Mouse (Mus musculus) embryonic stem cell, embryonic (primary cell): ENCODE data around the gene Bmp5.
"Not testable (repeated sequence)": the region's sequence is repeated elsewhere in the genome, so short reads cannot be mapped to it uniquely, and the experiment has no call there.

ENCODE experiments used
- CTCF ChIA-PET, 4 experiments: fragments of 300-600 bp in 2 of 4; fragments of 350-600 bp in 2 of 4; sonication (Branson Sonifier 250); formaldehyde crosslinking; loops; one replicate each; lab custom pipeline; 2022; ENCODE audit warnings: inconsistent platforms in 2 of 4; lab: Charles Lee
- POLR2A ChIA-PET, 4 experiments: fragments of 300-600 bp in 2 of 4; fragments of 350-600 bp in 2 of 4; sonication (Branson Sonifier 250); formaldehyde crosslinking; loops; one replicate each; lab custom pipeline; 2022; ENCODE audit warnings: antibody characterized with exemption in 4 of 4, inconsistent platforms in 1 of 4; lab: Charles Lee

Bmp5 gene

DNA sequence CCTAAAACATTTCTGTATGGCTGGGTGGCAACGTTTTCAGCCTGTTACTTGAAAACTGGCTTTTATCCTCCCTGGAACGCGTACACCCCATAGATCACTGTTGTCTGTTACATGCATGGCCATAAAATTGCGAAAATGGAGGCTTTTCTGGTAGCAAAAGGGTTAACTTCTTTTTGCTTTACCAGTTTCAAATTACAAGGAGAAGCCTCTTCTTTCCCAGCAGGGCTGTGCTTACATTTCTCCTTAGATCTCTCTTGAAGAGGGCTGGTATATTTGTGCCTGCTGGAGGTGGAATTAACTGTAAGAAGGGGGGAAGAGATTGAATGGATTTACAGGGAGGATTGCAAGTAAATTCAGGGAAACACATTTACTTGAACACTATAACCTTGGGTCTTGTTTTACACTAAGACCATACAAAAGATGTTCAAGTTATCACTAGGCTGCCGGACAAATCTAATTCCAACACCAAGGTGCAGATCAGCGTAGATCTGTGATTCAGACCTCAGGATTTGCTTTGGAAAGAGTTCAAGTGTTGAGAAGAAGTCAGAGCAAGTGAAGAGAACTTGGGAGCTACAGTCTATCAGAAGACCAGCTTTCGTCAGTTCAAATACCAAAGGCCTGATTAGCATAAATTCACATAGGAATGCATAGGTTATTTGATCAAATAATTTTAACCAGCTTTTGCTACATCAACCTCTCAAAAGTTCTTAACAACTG lies at the start of gene Bmp5:
Bmp5 (plus strand) TSS at position 236 of the 717 bp plus-strand sequence.
- ChIA-PET POLR2A (no interaction called here), CTCF (no interaction called here)

DNA sequence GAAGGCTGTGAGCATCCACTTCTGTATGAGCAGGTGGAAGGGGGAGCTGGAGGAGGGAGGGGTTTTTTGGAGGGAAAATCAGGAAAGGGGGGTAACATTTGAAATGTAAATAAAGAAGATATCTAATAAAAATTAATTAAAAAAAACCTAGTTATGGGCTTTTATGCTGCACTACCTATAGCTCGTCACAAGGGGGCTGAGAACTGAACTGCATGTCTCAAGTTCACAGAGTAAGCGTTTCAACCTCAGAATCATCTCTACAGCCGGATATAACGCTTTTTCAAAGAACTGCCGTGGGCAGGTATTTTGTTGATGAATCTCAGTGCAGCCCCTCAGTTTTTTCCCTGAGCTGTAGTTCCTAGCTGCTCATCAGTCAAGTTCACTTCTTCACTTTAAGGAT lies 15.1 kb upstream of the Bmp5 start:
- ChIA-PET POLR2A (interaction anchor here in 1 of 4 experiments (0.6 kb wide), 1 partner anchor 308 kb away, joined by 3 read pairs; no protein-coding TSS in a partner anchor), CTCF (interaction anchor here in 3 of 4 experiments (0.5 to 1.6 kb wide), 6 partner anchors 19 to 477 kb away, joined by 3 to 8 read pairs (median 4); no protein-coding TSS in a partner anchor)

DNA sequence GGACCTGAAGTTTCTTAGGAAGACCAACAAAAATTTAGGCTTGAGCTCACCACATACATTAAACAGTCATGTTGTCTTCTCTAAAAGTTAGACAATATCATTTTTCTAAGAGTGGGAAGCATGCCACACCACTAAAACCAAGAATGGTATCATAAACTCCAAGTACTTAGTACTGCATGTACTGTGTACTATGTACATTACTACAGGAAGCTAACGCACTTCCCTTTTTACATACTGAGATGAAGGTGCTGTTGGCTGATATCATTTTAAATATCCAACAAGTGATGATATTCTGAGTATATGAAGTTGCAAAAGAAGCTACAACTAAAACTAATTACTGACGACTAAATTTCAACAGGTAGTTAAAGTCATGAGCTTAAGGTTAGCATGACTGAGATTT lies 13.6 kb upstream of the Bmp5 start:
- ChIA-PET CTCF (interaction anchor here in 1 of 4 experiments (1.4 to 1.6 kb wide), 2 partner anchors 361 to 475 kb away, joined by 3 to 7 read pairs; no protein-coding TSS in a partner anchor), POLR2A (interaction anchor here in 2 of 4 experiments (0.7 kb wide), 2 partner anchors 361 to 490 kb away, joined by 4 to 6 read pairs; no protein-coding TSS in a partner anchor)

DNA sequence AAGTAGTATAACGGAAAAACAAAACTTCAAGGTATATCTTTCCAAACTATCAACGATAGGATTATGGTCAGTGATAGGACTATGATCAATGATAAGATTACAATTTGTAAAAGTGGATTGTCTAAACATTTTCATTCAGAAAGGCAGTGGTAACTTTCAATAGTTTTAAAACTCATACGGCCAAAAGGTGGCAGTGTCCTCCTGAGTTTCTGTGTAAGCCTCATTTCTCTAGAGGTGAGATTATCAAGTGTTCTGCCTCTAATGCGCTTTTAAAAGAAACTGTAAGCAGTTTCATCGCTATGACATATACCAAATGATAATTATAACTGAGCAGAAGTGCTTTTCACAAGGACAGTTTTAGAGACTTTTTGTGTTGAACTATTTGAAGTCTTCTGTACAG lies 12.7 kb upstream of the Bmp5 start:
- CTCF ChIA-PET = no interaction called here
- POLR2A ChIA-PET = no interaction called here

DNA sequence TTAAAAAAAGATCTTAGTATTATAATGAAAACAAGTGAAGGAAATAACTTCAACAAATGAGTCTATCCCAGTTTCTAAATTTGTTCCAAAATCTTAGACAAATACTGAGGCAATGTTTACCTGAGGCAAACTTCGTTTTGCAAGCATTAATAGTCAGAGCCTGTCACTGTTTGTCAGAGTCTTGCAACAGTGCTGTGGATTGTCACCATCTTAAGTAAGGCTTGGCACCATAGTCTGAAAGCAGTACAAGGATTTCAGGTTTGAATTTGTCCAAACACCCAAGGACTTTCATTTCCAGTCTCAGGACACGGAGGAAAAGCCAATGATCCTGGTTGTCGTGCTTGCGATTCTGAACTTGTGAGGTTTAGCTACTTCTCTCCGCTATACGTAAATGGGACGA lies 10.4 kb upstream of the Bmp5 start:
- CTCF ChIA-PET = no interaction called here
- POLR2A ChIA-PET = no interaction called here

DNA sequence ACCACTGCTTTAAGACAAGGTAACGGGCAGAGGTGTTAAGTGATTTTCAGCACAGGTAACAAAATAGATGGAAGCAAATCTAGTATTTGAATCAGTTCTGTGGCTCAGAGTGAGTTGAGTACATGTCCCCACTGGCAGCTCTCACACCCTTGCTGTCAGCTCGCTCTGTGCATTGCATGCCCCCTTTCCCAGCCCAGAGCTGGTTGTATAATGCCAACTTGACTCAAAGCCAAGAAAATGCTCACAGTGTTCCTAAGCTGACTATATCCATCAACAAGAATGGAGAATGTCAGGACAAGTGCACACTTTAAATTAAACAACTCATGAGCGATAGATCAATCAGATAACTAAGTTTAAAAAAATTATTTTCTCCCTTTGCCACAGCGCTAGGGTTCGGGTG lies 8.6 kb upstream of the Bmp5 start:
- ChIA-PET POLR2A (no interaction called here), CTCF (no interaction called here)

DNA sequence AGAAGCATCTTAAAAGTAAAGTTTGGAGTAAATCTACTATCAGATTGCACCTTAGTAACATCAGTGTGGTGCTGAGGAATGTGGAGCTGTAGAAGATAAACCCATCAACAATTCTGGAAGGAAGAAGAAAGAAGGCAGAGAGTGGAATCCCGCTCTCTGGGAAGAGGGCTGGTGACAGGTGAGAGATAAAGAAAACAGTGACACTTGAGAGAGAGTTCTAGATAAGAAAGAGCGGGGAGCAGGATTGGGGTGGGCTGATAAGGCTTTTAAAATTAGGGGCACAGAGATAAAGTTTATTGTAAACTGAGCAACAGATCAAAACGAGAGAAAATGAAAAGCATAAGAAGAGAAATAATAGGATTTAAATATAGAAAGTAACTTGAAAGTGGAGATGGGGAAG lies 6.1 kb upstream of the Bmp5 start:
- CTCF ChIA-PET = interaction anchor here in 1 of 4 experiments (0.5 kb wide), 1 partner anchor 961 kb away, joined by 7 read pairs; no protein-coding TSS in a partner anchor
- POLR2A ChIA-PET = no interaction called here

DNA sequence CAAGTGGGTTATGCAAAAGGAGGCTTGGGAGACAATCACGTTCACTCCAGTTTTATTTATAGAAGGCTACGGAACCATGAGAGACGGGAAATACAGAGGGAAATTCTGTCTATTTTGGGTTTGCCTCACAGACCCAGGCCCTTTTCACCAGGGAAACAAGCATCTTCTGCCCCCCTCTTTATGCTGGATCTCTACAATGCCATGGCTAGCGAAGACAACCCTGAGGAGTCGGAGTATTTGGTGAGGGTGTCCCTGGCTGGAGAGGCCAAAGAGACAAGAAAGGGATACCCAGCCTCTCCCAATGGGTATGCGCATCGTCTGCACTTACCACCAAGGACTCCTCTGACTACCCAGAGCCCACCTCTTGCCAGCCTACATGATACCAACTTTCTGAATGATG lies 989 bp downstream of the Bmp5 start:
- ChIA-PET CTCF (no interaction called here), POLR2A (no interaction called here)

DNA sequence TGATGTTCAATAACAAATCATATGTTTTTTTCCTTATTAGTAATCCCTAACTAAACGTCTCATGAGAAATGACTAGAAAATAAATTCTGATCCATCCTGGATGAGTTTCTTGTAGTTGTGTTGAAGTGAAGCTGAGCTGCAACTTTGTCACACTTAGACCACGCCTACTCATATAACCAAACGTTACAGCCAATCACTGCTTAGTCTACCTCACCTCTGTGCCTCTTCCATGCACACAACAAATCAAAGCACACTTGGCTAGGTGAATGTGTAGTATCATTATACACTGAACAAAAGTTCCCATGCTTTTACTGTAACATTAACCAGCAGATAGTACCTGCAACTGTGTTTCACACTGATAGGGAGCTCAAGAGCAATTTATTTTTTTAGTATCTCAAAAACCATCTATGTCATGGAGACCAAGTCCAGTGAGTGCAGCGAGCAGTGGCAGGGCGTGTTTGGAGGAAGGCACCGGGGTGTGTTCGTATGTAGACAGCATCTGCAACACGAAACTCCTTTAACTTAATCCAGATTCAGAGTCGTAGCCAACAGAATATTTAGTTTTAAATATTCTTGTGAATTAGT lies 3.7 kb downstream of the Bmp5 start:
- POLR2A ChIA-PET = no interaction called here
- CTCF ChIA-PET = interaction anchor here in 1 of 4 experiments (1.0 kb wide), 1 partner anchor 19 kb away, joined by 3 read pairs; no protein-coding TSS in a partner anchor

DNA sequence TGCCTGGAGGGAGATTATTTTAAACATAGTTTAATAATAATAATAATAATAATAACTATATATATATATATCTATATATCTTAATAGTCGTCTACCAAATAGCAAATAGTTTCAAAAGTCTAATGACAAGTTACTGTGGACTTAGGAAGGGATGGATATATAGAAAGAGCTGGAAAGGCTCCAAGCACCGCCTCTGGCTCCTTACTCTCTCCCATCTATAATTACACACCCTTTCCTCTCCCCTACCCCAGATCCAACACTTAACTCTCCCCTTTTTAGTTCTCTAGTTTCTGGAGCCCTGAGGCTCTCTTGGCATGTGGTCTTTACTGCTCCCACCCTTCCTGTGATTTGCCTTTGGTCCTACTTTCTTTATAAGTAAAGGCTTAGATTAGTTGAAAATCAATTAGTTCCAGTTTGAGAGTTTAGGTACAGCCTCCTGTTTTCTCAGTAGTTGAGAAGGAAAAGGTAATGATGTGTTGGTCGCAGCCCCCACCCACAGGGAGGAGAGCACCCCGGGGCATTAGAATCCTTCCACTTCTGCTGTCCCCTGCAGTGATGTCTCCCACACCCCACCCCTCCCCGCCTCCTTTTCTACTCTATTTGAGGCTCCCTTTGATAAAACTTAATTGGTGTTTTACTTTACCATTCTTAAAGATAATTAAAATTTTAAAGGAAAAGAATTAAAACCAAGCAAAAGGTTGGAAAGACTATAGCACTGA lies 5.6 kb downstream of the Bmp5 start:
- ChIA-PET CTCF (interaction anchor here in 1 of 4 experiments (0.6 kb wide), 1 partner anchor 1599 kb away, joined by 4 read pairs; no protein-coding TSS in a partner anchor), POLR2A (no interaction called here)

DNA sequence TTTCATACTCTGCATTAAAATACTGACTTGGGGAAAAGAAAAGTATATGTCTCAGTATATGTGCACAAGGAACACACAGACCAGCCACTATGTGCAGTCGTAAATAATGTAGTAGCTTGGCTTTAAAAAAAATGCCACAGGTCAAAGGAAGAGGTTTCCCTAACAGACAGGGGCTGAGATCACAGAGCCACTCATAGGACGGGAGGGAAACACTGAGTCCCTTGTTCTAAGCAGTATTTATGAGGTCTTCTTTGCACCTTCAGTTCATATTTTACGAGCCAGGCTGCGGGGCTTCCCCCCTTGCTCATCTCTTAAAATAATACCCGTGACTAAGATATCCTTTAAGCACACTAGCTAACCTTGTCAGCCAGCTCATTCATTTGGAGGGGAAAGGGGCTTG lies 6.4 kb downstream of the Bmp5 start:
- CTCF ChIA-PET = interaction anchor here in 1 of 4 experiments (0.8 kb wide), 1 partner anchor 22 kb away, joined by 3 read pairs; no protein-coding TSS in a partner anchor
- POLR2A ChIA-PET = interaction anchor here in 1 of 4 experiments (0.5 kb wide), 1 partner anchor 46 kb away, joined by 3 read pairs; no protein-coding TSS in a partner anchor

DNA sequence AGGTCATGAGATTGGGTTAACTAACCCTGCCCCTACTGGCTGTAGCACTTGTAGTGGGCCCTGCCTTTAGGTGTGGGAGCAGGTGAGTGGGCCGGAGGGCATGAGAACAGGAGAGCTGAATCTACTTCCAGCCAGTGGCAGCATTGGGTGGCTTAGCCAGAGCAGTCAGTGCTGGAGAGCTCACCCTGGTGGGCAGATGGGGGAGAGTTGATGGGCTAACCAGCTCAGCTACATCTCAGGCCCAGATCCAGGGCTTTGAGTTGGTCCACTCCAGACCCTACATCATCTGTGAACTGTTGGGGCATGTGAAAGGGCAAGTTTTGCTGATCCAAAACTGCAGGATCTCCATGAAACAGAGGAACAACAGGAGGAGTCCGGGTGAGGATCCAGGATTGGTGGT lies 8.4 kb downstream of the Bmp5 start:
- ChIA-PET CTCF (interaction anchor here in 1 of 4 experiments (0.7 kb wide), 1 partner anchor 581 kb away, joined by 3 read pairs; no protein-coding TSS in a partner anchor), POLR2A (no interaction called here)

DNA sequence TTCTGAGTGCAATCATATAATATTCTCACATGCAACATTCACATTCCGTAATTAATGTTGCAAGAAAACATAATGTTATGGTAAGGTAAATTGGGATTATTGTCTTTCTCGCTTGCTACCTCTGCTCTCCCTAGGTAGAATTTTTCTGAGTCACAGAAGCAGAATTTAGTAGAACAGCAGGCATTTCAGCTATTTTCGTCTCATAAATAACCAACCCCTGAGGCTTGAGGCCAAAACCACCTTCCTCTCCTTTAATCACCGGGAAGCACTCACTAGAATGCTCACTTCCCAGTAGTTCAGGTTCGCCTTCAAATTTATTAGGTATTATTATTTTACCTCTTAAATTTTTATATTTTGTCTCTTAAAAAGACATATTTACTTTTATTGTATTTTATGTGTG lies 10.8 kb downstream of the Bmp5 start:
- POLR2A ChIA-PET = no interaction called here
- CTCF ChIA-PET = no interaction called here

DNA sequence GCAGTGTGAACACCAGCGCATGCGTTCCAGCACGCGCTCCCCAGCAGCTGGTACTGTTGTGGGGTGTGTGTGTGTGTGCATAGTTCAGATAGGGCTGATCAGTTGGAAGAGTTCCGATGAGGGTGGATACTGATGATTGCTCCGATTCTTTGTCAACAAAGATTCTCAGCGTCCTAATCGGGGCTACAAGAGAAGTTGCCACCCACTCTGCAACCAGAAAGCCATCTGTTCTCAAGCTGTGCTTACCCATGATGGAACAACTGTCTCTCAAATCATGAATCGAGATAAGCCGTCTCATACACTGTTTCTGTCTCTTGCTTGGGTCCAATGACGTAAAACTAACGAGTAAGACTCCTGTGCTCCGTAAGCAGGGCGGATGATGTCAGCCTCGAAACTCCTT lies 12.0 kb downstream of the Bmp5 start:
- POLR2A ChIA-PET = no interaction called here
- CTCF ChIA-PET = no interaction called here

DNA sequence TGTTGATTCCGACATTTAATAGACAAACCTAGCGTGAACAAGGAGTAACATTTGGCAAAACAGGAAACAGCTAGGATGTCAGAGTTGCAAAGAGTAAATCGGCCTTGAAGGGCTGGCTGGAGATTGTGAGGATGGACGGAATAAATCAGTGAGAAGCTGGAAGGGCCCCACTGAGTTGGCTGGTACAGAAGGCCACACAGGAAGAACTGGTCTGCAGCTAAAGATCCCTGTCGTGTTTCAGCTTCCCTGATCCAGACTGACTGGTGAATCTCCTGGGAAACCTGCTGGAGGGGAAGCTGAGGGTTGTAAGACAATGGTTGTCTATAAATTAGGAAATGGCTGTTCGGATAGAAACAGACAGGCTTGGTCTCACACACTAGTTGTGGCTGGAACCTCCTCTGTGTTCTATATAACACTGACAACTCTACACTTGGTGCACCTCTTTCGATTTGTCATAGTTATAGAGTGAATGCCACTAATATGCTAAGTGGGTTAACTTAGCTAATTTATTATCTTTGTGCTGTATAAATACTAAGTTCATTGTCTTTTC lies 14.8 kb downstream of the Bmp5 start:
- CTCF ChIA-PET = interaction anchor here in 2 of 4 experiments (0.6 kb wide), 2 partner anchors 43 to 107 kb away, joined by 3 read pairs; no protein-coding TSS in a partner anchor
- POLR2A ChIA-PET = no interaction called here

DNA sequence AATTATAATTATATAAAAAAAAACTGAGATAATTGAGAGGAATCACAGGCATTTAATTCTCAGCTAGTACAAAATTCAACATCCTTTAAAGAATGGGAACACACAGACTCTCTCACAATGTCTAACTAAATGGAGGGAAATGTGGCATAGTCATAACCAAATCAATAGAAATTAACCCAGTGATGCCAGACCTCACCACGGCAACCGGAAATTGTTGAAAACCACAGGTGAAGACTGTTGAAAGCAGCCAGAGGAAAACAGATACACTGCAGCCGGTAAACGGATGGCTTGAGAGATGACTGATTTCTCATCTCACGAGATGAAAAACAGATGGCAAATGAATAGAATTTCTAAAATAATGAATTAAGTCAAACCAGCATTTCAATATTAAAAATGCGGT lies 29.8 kb downstream of the Bmp5 start:
- POLR2A ChIA-PET = no interaction called here
- CTCF ChIA-PET = no interaction called here

DNA sequence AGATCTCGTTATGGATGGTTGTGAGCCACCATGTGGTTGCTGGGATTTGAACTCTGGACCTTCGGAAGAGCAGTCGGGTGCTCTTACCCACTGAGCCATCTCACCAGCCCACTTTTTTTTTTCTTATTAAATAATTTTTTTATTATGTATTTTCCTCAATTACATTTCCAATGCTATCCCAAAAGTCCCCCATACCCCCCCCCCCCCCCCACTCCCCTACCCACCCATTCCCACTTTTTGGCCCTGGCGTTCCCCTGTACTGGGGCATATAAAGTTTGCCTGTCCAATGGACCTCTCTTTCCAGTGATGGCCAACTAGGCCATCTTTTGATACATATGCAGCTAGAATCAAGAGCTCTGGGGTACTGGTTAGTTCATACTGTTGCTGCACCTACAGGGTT lies 33.0 kb downstream of the Bmp5 start:
- POLR2A ChIA-PET = not testable (repeated sequence)
- CTCF ChIA-PET = interaction anchor here in 1 of 4 experiments (0.6 kb wide), 1 partner anchor 11 kb away, joined by 17 read pairs; no protein-coding TSS in a partner anchor

DNA sequence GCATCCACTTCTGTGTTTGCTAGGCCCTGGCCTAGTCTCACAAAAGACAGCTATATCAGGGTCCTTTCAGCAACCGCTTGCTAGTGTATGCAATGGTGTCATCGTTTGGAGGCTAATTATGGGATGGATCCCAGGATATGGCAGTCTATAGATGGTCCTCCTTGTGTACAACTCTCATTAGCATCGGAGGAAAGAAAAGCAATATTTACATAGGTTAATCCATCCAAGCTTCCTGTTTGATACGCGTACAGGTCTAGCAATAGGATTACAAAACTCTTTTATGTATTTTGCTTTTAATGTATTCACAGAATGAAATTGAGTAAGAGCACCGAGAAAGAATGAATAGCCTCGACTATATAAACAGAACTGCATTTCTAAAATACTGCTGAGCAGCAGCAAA lies 33.5 kb downstream of the Bmp5 start:
- CTCF ChIA-PET = interaction anchor here in 1 of 4 experiments (0.6 kb wide), 1 partner anchor 11 kb away, joined by 17 read pairs; no protein-coding TSS in a partner anchor
- POLR2A ChIA-PET = no interaction called here

DNA sequence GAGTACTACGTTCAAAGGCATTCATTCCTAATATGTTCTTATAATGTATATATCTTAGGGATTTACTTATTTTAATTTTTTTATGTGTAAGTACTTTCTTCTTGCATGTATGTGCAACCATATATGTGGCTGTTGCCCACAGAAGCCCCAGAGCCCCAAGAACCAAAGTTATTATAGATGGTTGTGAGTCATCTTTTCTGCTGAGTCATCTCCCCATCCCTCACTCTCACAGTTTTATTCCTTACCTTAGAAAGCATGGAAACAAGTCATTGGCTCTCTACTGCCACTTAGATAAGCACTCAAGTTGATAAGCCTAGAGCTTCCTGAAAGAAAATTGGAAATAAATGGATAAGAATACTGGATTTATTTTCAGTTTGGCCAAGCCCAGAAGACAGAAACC lies 40.0 kb downstream of the Bmp5 start:
- POLR2A ChIA-PET = no interaction called here

More for the DNA sequence above, 40.0 kb downstream of the Bmp5 start:
- CTCF ChIA-PET = interaction anchor here in 1 of 4 experiments (0.6 kb wide), 1 partner anchor 233 kb away, joined by 4 read pairs; no protein-coding TSS in a partner anchor
